Mouse (Mus musculus): ENCODE measurements at regions not wholly inside any gene's neighbourhood (a gene's known extent, or its start where the extent isn't known, plus 50 kb on each side); places are given as distances from the start of the nearest gene placed in this dataset.

DNA sequence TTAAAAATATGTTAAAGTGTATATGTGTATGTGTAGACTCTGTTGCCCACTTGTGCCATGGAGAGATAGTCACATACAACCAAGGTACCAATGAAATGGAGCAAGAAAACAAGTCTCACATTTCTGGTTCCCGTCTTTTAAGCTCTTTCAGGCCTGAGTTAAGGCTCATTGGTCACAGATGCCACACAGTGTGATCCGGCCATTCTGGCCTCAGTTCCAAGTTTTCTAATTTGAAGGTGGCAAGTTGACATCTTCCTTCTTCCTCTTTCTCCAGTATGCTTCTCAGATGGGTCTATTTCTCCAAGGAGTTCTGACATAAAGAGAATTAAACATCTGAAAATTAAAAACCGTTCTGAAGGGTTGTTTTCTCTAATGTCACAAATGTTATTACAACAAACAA lies 66.9 kb upstream of the Zfp703 start:
- ATAC-seq (replicated peaks; ENCODE audit: low FRiP score) = no peak
- WGBS = 82% methylated on average over 3 of the region's 3 CpGs

DNA sequence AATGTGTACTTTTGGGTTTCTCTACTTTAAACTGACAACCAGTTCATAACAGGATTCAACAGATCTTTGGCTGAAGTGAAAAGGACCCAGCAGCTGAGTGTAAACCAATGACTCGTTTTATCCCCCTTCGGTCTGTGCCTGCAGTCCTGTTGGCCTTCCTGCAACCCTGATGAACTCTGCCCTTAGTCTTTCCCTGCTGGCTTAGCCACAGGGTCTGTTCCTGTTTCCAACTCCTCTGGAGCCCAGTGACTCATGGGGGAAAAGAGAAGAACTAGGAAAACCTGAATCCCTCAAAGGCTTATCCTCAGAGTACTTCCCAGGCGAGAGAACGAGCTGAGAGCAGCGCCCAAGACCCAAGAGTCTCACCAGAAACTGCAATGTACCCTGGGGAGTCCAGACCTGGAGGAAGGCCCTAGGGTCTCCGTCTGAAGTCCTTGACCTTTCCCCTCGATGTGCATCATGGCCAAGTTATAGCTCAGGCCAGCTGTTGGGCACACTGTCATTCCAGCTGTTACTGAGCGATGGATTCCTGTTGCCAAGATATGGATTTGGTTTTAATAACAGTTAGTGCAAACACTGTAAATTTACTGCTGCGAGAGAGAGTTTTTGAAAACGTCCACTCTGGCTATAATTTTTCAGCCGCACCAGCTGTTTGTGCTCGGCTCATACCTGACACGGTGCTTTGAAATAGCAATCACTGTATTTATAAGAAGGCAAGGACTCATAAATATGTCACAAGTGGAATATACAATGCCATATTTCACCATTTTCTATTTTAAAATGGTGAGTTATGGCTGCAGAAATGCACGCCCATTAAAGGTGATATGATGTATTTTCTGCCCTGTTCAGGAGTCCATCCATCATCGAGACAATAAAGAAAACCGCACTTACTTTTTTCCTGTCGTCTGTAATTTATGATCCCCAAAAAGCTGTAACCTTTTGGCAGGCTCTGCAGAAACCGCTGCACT lies 63.3 kb upstream of the Zfp703 start:
- 69% methylated on average over 18 of the region's 18 CpGs for WGBS
- Histone ChIP-seq H3K4me2 (no peak overlapping the region), H3K27me3 (replicated peaks; ENCODE audit: control insufficient read depth, insufficient read depth, low read length) (no peaks in the 10 kb centered on the region), H3K4me3 (ENCODE audit: low read depth, low read length) (no peak overlapping the region), H3K36me3 (ENCODE audit: control insufficient read depth, insufficient read depth, low read length) (no peaks in the 10 kb centered on the region), H3K9ac (ENCODE audit: low read depth, low read length) (no peak overlapping the region), H3K27ac (ENCODE audit: low read depth, low read length) (no peak overlapping the region), H3K9me3 (ENCODE audit: control insufficient read depth, low read length) (no peaks in the 10 kb centered on the region), H3K4me1 (replicated peaks; ENCODE audit: control insufficient read depth, insufficient read depth, low read length) (0 out of 2 replicates have a peak, but pooled peaks cover 2% of the 10 kb centered on the region)
- ATAC-seq (replicated peaks; ENCODE audit: low FRiP score) (no peak), DNase-seq (ENCODE audit: low spot score) (no peak)

More for the DNA sequence above, 66.9 kb upstream of the Zfp703 start:
- Histone ChIP-seq H3K9me3 (ENCODE audit: control insufficient read depth, low read length) (no peaks in the 10 kb centered on the region), H3K36me3 (ENCODE audit: control insufficient read depth, insufficient read depth, low read length) (no peaks in the 10 kb centered on the region), H3K4me1 (replicated peaks; ENCODE audit: control insufficient read depth, insufficient read depth, low read length) (0 out of 2 replicates have a peak, but pooled peaks cover 2% of the 10 kb centered on the region), H3K4me3 (ENCODE audit: low read depth, low read length) (no peak overlapping the region), H3K4me2 (no peak overlapping the region), H3K27ac (ENCODE audit: low read depth, low read length) (no peak overlapping the region), H3K9ac (ENCODE audit: low read depth, low read length) (no peak overlapping the region), H3K27me3 (replicated peaks; ENCODE audit: control insufficient read depth, insufficient read depth, low read length) (no peaks in the 10 kb centered on the region)
- DNase-seq (ENCODE audit: low spot score) = no peak

DNA sequence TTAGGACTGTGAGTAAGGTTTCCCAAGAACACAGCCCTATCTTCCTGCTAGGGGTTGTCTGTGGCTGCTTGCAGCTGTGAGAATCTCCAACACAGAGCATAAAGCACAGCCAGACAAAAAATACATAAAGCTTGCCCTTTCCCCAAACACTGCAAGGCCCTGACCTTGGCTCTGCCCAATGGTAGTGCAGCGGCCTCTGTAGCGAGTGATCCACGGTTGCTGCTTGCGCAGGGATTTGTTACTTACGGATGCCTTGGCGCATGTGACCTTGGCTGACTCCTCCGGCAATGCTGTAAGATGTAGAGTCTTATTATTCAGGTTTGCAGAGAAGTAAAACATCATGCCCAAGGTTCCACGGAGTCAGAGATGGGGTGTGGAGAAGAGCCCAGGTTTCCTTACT lies 61.4 kb upstream of the Zfp703 start:
- Histone ChIP-seq H3K4me3 (ENCODE audit: low read depth, low read length) (no peak overlapping the region), H3K27me3 (replicated peaks; ENCODE audit: control insufficient read depth, insufficient read depth, low read length) (no peaks in the 10 kb centered on the region), H3K27ac (ENCODE audit: low read depth, low read length) (no peak overlapping the region), H3K4me2 (no peak overlapping the region), H3K9ac (ENCODE audit: low read depth, low read length) (no peak overlapping the region), H3K9me3 (ENCODE audit: control insufficient read depth, low read length) (no peaks in the 10 kb centered on the region), H3K4me1 (replicated peaks; ENCODE audit: control insufficient read depth, insufficient read depth, low read length) (0 out of 2 replicates have a peak, but pooled peaks cover 2% of the 10 kb centered on the region), H3K36me3 (ENCODE audit: control insufficient read depth, insufficient read depth, low read length) (no peaks in the 10 kb centered on the region)
- no peak for ATAC-seq (replicated peaks; ENCODE audit: low FRiP score)
- no peak for DNase-seq (ENCODE audit: low spot score)
- WGBS = 89% methylated on average over 8 of the region's 8 CpGs

DNA sequence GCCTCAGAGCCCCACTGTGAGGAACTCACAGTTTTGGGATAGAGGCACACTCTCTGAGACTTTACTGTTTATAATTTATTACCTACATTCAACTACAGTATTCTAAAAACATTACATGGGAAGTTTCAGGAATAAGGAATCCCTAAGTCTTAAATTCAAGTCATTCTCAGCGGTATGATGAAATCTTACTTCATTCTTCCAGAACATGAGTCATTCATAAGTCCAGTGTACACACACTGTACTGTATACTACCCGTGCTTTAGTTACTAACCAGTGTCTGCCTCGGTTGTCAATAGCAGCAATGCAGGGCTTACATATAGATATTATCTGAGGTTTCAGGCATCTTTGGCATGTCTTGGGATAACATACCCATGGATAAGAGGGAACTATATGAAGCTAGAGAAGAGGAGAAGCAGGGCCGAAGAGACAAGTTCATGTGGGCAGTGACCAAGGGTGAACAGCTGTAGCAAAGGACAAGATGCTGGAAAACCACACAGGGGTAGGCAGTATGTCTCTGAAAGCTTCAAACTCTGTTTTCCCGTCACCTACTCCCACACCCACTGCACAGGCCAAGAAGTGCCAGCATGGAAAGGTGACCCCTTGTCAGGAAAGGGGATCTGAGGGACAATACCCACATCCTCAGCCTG lies 55.5 kb upstream of the Zfp703 start:
- no peak overlapping the region for H3K9ac ChIP-seq (ENCODE audit: low read depth, low read length)
- H3K9me3 ChIP-seq (ENCODE audit: control insufficient read depth, low read length) = no peaks in the 10 kb centered on the region
- ATAC-seq (replicated peaks; ENCODE audit: low FRiP score) (no peak), DNase-seq (ENCODE audit: low spot score) (no peak)
- no peak overlapping the region for H3K4me2 ChIP-seq
- 82% methylated on average over 5 of the region's 5 CpGs for WGBS
- no peaks in the 10 kb centered on the region for H3K27me3 ChIP-seq (replicated peaks; ENCODE audit: control insufficient read depth, insufficient read depth, low read length)
- H3K36me3 ChIP-seq (ENCODE audit: control insufficient read depth, insufficient read depth, low read length) = no peaks in the 10 kb centered on the region
- H3K4me1 ChIP-seq (replicated peaks; ENCODE audit: control insufficient read depth, insufficient read depth, low read length) = no peaks in the 10 kb centered on the region
- no peak overlapping the region for H3K27ac ChIP-seq (ENCODE audit: low read depth, low read length)
- no peak overlapping the region for H3K4me3 ChIP-seq (ENCODE audit: low read depth, low read length)

DNA sequence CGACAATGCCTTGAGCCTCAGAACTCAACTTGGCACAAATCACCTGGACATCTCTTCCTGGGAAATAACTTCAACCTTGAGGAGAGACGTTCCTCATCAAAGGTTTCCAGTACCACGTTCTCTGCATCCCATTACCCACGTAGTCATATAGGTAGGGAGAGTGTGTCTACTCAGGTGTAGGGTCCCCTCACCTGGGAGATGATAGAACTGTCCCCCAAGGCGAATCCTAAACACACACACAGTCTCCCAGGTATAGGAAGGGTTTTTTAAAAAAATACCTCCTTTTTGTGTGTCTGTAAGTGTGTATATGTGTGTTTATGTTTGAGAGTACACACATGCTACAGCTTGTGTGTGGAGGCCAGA lies 55.0 kb upstream of the Zfp703 start:
- no peak overlapping the region for H3K4me2 ChIP-seq
- H3K27ac ChIP-seq (ENCODE audit: low read depth, low read length) = no peak overlapping the region
- no peaks in the 10 kb centered on the region for H3K27me3 ChIP-seq (replicated peaks; ENCODE audit: control insufficient read depth, insufficient read depth, low read length)
- no peak overlapping the region for H3K4me3 ChIP-seq (ENCODE audit: low read depth, low read length)
- no peaks in the 10 kb centered on the region for H3K4me1 ChIP-seq (replicated peaks; ENCODE audit: control insufficient read depth, insufficient read depth, low read length)
- no peak overlapping the region for H3K9ac ChIP-seq (ENCODE audit: low read depth, low read length)
- no peaks in the 10 kb centered on the region for H3K9me3 ChIP-seq (ENCODE audit: control insufficient read depth, low read length)
- no peaks in the 10 kb centered on the region for H3K36me3 ChIP-seq (ENCODE audit: control insufficient read depth, insufficient read depth, low read length)
- DNase-seq (ENCODE audit: low spot score) (no peak), ATAC-seq (replicated peaks; ENCODE audit: low FRiP score) (no peak)
- WGBS = 81% methylated on average over 5 of the region's 5 CpGs

DNA sequence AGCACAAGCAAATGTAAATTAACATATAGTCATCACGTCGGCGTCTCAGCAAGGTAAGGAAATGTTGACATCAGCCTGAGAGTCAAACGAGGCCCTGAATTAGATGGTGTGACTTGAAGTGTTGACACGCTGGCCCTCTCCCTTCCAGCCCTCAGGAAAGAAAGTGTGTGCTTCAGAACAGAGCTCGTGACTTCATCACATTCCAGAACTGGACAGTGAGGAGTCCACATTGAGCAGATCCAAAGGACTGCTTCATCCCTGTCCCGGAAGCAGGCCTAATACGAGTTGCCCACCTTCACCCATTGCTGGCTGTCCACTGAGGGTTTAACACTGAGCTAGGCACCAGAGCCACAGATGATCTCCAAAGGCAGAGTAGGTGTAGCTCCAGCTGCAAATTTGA lies 54.0 kb upstream of the Zfp703 start:
- no peaks in the 10 kb centered on the region for H3K4me1 ChIP-seq (replicated peaks; ENCODE audit: control insufficient read depth, insufficient read depth, low read length)

More for the DNA sequence above, 54.0 kb upstream of the Zfp703 start:
- no peaks in the 10 kb centered on the region for H3K27me3 ChIP-seq (replicated peaks; ENCODE audit: control insufficient read depth, insufficient read depth, low read length)
- no peak overlapping the region for H3K27ac ChIP-seq (ENCODE audit: low read depth, low read length)
- DNase-seq (ENCODE audit: low spot score) (no peak), ATAC-seq (replicated peaks; ENCODE audit: low FRiP score) (no peak)
- H3K4me3 ChIP-seq (ENCODE audit: low read depth, low read length) = no peak overlapping the region
- H3K9ac ChIP-seq (ENCODE audit: low read depth, low read length) = no peak overlapping the region
- no peak overlapping the region for H3K4me2 ChIP-seq
- H3K9me3 ChIP-seq (ENCODE audit: control insufficient read depth, low read length) = no peaks in the 10 kb centered on the region
- WGBS = 80% methylated on average over 8 of the region's 8 CpGs
- no peaks in the 10 kb centered on the region for H3K36me3 ChIP-seq (ENCODE audit: control insufficient read depth, insufficient read depth, low read length)
